Mouse (Mus musculus) retina, postnatal 1 day (tissue): ENCODE measurements around the gene Tmcc3.
A peak's percentile ranks its signal among the peaks of the same experiment; 100 is the strongest.

Experiments used
- DNase-seq: peaks from one replicate; pipeline ENCODE4 v3.0.0-alpha.2; 2012

The Tmcc3 gene

DNA sequence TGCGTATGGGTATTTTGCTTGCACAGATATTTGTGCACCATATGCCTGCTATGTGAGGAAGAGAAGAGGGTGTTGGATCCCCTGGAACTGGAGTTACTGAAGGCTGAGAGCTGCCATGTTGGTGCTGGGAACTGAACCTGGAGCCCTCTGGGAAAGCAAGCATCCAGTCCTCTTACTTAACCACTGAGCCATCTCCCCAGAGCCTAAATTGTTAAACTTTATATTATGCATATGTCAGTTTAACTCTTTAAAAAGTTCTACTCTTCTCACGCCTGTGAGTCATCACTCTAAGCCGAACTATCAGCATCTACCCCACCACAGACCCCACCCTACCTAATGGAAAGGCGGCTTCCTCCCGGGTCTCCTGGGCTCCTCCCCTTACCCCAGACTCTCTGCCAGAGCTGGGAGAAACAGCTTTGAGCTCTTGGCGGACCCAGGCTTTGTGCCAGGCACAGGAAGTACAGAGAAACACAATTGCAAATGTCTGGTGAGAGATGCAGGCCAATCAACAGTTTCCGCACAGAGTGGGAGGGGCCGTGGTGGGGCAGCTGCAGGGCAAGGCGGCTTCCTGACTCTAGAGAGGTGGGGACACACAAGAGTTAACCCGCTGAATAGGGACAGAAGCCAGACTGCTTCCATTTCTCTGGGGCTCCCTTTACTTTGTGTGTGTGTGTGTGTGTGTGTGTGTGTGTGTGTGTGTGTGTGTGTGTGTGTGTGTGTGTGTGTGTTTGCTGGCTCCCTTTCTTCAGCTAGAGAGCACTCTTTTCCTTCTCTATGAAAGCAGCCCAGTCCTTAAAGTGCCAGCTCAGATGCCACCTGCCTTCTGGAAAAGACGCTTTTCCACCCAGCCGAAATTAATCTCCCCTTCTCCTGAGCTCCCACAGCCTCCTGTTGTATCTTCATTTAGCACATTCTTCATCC, 114.5 kb downstream of the Tmcc3 start:
- peak; percentile 42 for DNase-seq

DNA sequence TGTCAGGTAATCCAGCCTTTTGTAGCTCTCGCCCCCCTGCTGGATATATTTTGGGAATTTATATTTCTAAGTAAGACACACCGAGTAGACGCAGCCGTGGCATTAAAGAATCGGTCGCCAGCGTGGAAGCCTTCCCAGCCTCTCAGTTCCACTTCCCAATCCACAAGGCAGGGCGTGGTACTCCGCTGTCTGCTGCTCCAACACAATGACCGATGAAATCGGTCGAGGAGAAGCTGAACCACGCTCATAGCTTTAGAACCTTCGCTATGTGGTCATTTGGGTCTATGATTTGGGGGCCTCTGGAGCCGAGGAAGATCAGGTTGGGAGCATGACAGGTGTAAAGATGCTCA, 115.1 kb downstream of the Tmcc3 start:
- DNase-seq = no peak

DNA sequence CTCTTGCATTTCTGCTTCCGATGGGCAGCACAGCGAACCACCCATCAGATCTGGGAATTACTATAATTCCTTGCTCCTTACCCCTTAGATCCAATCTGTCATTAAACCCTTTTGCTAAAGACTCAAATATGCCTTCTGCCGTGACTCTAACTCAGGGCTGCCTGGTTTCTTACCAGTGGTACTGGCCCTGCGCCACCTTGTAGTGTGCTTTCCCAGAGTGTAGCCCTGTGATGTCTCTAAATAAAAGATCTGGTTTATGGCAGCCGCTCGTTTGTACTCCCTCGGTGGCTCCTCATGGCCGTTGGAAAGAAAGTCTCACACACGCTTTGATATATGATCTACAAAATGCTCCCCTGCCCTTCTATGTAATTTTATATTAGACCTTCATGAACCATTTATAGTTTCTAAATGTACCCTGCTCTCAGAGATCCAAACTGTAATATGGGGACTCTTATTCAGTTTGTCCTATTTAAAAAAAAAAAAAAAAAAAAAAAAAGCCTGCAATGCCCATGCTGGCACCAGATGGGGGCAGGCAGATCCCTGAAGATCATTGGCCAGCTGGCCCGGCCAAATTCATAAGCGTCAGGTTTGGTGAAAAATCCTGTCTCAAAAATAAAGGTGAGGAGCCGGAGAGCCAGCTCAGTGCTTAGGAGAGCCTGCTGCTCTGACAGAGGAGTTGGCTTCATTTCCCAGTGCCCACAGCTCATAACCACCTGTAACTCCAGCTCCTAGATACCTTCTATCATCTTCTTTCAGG, 116.6 kb downstream of the Tmcc3 start:
- peak; percentile 31 for DNase-seq

DNA sequence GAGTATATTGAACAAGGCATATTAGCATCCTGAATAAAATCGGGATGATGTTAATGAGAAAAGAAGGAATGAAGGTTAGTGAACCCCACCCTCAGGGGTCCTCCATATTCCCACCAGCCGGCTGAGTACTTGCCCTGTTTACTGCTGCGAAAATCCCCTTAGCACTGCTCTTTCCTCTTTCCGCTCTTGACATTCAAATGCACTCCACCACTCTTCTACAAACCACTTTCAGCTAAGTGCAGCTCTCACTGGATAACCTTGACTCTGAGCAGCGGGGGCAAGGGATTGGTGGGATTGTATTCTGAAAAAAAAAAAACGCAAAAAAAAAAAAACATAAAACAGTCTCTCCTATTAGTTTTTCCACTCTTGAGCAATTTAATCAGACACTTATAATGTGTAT, 118.8 kb downstream of the Tmcc3 start:
- DNase-seq = no peak

DNA sequence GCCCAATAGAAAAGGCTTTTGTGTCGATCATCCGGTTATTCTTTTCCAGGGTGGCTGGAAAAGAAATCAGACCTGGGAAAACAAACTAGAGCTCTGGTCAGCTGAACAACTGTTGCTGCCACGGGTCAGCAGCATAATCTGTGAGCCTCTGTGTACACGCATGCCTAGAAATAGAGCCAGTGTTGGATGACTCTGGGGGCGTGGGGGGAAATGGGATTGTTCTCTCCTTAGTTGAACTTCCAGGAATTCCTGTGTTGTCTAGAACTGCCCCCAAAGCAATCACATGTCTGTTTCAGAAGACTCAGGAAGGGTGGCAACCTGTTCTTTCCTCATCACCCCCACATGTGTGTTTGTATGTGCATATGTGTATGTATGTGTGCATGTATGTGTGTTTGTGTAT, 121.2 kb downstream of the Tmcc3 start:
- no peak for DNase-seq

- DNase-seq = peak; percentile 60
Measured at GRCm38 (mm10) chr10:94433901-94434300, 122.2 kb downstream of the Tmcc3 start.

- DNase-seq = no peak
Measured at GRCm38 (mm10) chr10:94442725-94443124, 131.0 kb downstream of the Tmcc3 start.

- peak; percentile 40 for DNase-seq
Measured at GRCm38 (mm10) chr10:94443453-94443852, 131.7 kb downstream of the Tmcc3 start.

DNA sequence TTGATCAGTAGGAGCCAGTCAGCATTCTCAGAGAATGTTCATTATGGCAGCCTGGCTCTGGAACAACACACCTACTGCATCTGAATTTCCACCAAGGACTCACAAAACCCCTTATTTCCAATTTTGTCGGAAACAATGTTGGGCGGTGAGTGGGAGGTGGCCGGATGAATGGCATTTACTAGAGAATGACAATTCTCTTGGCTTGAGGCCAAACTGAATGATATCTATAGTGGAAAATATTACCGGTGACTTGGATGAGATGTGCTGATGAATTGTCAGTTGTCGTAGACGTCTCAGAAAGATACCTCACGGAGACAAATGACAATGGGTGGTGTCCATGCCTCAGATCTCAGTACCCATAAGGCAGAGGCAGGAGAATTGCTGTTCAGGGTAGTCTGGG, 133.4 kb downstream of the Tmcc3 start:
- DNase-seq = no peak

GRCm38 (mm10) chr10:94446379-94447008, 134.7 kb downstream of the Tmcc3 start:
- DNase-seq = no peak

DNA sequence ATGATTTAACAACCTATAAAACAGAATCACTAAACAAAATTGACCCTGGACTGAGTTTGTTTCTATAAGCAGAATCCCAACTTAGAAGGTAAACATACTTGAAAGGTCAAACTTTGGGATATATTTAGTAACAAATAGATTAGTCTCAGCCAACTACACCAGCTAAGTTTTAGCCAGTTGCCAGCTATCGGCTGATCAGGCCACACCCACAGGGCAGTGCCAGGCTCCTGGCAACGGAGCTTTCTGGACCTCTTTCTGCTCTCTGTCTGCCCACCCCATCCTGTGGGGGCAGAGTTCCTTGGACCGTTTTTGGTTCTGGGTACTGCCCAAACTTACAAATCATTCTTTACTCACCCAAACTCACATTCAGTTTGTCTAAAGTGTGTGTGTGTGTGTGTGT, 137.9 kb downstream of the Tmcc3 start:
- no peak for DNase-seq

GRCm38 (mm10) chr10:94450781-94451180, 139.0 kb downstream of the Tmcc3 start:
- DNase-seq = no peak

- DNase-seq = no peak
Measured at GRCm38 (mm10) chr10:94457454-94457853, 145.7 kb downstream of the Tmcc3 start.

- peak; percentile 84 for DNase-seq
Measured at GRCm38 (mm10) chr10:94458690-94459089, 146.9 kb downstream of the Tmcc3 start.

GRCm38 (mm10) chr10:94461378-94461777, 149.6 kb downstream of the Tmcc3 start:
- no peak for DNase-seq

- no peak for DNase-seq
Measured at GRCm38 (mm10) chr10:94461871-94462270, 150.1 kb downstream of the Tmcc3 start.

DNA sequence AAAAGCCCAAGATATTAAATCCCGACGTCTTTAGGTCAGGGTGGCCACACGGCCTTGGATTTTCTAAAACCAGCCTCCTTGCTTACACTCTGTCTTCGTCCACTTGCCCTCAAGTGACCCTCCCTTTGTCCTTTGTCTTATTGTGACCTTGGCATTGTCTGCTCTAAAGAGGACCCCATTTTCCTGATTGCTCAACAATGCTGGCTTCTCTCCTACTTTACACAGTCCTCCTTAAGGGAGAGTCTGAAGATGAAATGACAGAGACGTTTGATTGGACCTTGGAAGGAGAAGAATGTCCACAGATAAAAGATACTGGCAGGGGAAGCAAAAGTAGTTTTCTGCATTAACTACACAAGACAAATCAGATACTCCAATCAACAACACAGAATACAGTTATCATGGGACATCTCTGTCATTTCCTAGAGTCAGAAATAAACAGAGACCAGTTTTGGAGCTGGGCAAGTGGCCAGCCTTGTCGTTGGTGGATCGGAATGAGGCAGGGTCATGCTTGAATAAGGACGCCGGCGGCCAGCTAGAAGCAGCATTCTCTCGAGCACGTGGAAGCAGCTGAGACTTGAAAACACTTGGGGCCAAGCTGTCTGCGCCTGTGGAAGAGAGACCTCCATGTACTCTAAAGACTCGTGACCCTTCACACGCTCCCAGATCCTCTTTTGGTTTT, 150.8 kb downstream of the Tmcc3 start:
- no peak for DNase-seq

GRCm38 (mm10) chr10:94463410-94463809, 151.7 kb downstream of the Tmcc3 start:
- DNase-seq = no peak

GRCm38 (mm10) chr10:94465646-94466045, 153.9 kb downstream of the Tmcc3 start:
- no peak for DNase-seq

GRCm38 (mm10) chr10:94466313-94466712, 154.6 kb downstream of the Tmcc3 start:
- DNase-seq = no peak

DNA sequence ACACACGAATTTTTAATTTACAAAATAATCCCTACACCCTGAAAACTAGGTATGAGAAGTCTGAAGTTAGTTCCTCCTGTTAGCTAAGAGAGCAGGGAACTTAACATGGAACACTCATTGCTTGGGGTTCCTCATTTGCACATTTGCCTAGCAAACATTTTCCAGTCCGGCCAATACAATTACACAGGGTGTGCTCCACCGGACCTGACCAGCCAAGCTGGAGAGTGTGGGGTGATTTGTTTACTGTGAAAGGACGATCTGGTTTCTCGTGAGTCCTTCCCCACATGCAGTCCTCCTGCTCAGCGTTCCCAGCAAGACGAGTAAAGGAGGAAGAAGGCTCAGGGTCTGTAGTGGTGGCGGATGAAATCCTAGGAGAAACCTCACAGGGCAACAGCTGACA, 159.7 kb downstream of the Tmcc3 start:
- DNase-seq = no peak

DNA sequence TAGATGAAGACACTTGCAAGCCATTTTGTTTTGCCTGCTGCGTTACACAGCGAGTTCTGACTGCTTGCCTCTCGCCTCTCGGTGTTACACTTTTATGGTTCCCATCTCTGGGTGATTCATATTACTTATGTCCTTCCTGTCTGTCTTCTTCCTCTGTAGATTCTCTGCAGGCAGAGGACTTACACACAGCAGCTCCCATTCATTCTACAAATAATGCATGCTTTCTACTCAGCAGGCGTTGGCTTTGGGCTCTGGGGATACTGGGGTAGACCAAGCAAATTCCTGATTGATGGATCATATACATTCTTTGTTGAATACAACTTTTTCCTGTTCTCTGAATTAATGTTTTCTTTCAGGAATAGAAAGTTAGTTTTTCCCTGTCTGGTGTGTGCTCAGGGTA, 161.8 kb downstream of the Tmcc3 start:
- DNase-seq = no peak

- no peak for DNase-seq
Measured at GRCm38 (mm10) chr10:94474185-94474584, 162.4 kb downstream of the Tmcc3 start.
